Mouse (Mus musculus): ENCODE data around the gene Gcc2. TPM values are rescaled to one million over a fixed set of nuclear protein-coding genes. Genes with fewer than 3 reads are reported as not detected.
A peak's percentile ranks its signal among the peaks of the same experiment; 100 is the strongest.
"Not testable (repeated sequence)": the region's sequence is repeated elsewhere in the genome, so short reads cannot be mapped to it uniquely, and the experiment has no call there.

The Gcc2 gene
- 60.5 and 62.7 TPM in 2 replicates for total RNA-seq (2017)

DNA sequence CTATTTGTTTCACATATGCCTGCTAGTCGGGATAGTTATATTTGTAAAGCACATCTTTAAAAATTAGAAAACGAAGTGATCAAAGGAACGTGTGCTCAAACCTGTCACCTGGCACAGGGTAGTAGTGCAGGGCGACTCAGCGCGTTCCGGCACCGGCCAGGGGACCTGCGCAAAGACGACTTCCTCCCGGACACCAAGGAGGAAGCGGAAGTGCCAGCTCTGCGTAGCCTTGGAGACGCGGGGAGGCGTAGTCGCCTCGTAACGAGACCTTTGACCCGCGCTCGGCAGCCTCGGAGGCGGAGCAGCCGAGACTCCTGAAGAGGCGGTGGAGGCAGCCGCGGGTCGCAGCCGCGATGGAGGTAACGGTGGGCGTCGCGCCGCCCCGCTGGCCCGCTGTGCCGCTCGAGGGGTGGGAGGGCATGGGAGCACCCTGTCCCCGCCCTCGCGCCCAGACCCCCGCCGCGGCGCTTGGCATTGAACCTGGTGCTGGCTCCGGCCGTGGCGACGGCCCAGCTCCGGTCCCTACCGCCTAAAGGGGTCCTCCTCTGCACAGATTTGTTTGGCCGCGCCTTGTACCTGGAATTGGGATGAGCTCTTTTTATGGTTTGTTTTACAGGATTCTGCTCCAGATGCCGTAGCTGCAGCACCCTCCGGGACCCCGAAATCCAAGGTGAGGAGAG lies at the start of gene Gcc2:
Gene Gcc2 (plus strand): TSS at position 285 of the 680 bp plus-strand sequence.
- ATAC-seq (ENCODE audit: extremely low read depth, insufficient number of reproducible peaks, low FRiP score, poor library complexity, severe bottlenecking) = peak; percentile 100

- no peak for ATAC-seq (ENCODE audit: extremely low read depth, insufficient number of reproducible peaks, low FRiP score, poor library complexity, severe bottlenecking)
Observed at GRCm38 (mm10) chr10:58205986-58206385, 49.3 kb upstream of the Gcc2 start.

DNA sequence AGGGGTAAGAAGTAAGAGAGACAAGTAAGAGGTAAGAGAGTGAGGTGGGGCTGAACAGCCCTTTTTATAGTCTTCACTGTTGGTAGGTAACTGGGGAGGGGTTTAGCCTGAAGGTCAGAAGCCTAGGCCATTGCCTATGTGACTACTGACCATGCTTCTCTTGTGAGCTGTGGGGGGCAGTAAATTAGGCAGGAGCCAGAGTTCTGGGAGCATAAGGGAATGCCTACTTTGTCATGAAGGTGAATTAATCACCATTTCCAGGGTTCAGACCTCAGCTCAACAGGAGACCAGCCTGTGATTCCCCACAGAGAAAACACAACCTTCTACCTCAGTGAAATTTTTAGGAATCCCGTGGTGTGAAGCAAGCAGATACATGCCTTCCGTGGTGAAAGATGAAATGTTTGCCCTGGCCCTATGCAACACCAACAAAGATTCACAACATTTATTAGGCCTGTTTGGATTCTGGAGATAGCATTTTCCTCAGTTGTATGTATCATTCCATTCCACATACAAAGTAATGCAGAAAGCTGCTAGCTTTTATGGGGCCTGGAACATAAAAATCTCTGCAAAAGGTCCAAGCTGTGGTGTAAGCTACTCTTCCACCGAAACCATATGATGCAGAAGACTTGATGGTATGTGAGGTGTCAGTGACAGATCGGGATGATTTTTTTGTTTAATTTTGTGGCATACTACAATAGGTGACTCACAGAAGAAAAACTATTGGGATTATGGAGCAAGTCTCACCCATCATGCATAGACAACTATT lies 48.5 kb upstream of the Gcc2 start:
- no peak for ATAC-seq (ENCODE audit: extremely low read depth, insufficient number of reproducible peaks, low FRiP score, poor library complexity, severe bottlenecking)

GRCm38 (mm10) chr10:58209710-58210467 lies 45.4 kb upstream of the Gcc2 start:
- no peak for ATAC-seq (ENCODE audit: extremely low read depth, insufficient number of reproducible peaks, low FRiP score, poor library complexity, severe bottlenecking)

- ATAC-seq (ENCODE audit: extremely low read depth, insufficient number of reproducible peaks, low FRiP score, poor library complexity, severe bottlenecking) = 0 out of 2 replicates have a peak, but pooled peaks have one; percentile 8
Observed at GRCm38 (mm10) chr10:58210514-58210913, 44.8 kb upstream of the Gcc2 start.

DNA sequence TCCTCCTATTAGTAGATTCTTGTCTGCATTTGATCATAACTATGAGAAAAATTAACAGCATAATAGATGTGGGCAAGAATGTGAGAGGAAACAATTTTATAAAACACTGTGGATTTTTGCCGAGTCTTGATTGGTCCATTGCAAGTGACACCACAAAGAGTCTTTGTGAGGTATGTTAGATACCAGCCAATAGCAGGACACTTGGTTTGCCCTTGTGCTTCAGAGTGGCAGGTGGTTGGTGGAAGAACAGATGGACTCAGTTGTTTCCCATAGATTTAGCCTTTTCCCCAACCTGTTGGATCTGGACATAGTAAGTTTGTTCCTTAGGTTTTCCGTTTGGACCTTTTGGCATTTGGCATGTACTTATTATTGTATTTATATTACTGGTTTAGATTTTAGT lies 44.1 kb upstream of the Gcc2 start:
- no peak for ATAC-seq (ENCODE audit: extremely low read depth, insufficient number of reproducible peaks, low FRiP score, poor library complexity, severe bottlenecking)

GRCm38 (mm10) chr10:58212230-58212629 lies 43.1 kb upstream of the Gcc2 start:
- no peak for ATAC-seq (ENCODE audit: extremely low read depth, insufficient number of reproducible peaks, low FRiP score, poor library complexity, severe bottlenecking)

DNA sequence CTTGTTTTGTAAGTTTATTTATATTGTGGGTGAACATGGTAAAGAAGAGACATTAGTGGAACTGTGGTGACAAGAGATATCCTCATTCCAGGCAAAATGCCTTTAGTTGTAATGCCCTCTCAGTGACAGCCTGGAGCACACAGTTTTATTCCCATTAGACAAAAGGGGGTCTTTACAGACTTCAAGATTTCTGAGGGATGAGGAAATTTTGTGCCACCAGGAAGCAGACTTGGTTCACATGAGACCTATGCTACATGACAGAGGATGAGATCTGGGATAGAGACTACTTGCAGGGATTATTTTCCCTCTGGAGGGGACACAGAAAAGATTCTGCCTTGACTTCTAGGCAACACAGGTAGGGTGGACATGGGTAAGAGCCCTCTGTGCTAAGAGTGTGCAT lies 40.8 kb upstream of the Gcc2 start:
- no peak for ATAC-seq (ENCODE audit: extremely low read depth, insufficient number of reproducible peaks, low FRiP score, poor library complexity, severe bottlenecking)

- no peak for ATAC-seq (ENCODE audit: extremely low read depth, insufficient number of reproducible peaks, low FRiP score, poor library complexity, severe bottlenecking)
Observed at GRCm38 (mm10) chr10:58214934-58215333, 40.4 kb upstream of the Gcc2 start.

DNA sequence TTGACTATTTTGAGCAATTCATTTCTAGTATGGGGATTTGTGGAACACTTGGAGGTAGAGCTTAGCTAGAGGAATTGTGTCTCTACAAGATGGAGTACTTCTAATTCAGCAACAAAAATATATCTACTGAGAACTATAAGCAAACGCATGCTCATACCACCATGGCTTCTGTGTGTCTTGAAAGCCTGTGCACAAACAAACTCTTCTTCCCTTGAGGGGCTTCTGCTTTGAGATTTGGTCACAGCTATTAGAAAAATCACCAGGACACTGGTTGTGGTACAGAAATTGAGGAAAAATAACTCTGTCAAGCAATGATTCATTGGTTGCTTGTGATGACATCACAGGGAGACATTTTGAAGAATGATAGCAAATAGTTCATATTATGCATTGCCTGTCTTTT lies 39.9 kb upstream of the Gcc2 start:
- ATAC-seq (ENCODE audit: extremely low read depth, insufficient number of reproducible peaks, low FRiP score, poor library complexity, severe bottlenecking) = no peak

DNA sequence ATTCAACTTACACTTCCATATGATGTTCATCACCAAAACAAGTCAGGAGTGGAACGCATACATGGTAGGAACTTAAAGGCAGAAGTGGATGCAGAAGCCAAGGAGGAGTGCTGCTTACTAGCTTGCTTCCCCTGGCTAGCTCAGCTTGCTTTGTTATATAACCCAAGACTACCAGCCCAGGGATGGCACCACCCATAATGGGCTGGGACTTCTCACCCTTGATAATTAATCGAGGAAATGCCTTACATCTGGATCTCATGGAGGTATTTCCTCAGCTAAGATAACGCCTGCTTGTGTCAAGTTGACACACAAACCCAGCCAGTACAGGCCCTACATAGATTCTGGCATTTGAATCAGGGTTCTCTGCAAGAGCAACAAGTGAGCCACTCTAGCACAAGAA lies 37.9 kb upstream of the Gcc2 start:
- no peak for ATAC-seq (ENCODE audit: extremely low read depth, insufficient number of reproducible peaks, low FRiP score, poor library complexity, severe bottlenecking)

DNA sequence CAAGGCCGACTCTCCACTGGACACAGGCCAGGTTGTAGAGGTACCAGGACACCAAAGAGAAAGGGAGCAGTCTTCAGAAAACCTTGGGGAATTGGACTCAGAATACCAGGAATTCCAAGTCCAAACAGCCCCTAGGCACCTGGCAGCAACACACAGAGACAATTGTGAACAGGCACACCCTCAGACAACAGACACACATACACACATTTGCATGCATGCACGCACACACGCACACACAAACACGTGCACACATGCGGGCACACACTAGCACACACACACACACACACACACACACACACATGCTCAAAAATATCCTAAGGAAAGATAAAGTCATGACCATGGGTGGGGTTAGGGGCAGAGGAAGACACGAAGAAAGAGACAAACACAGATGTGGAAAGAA lies 34.6 kb upstream of the Gcc2 start:
- ATAC-seq (ENCODE audit: extremely low read depth, insufficient number of reproducible peaks, low FRiP score, poor library complexity, severe bottlenecking) = no peak

- not testable (repeated sequence) for ATAC-seq (ENCODE audit: extremely low read depth, insufficient number of reproducible peaks, low FRiP score, poor library complexity, severe bottlenecking)
Observed at GRCm38 (mm10) chr10:58221571-58221970, 33.7 kb upstream of the Gcc2 start.

GRCm38 (mm10) chr10:58223161-58223560 lies 32.1 kb upstream of the Gcc2 start:
- not testable (repeated sequence) for ATAC-seq (ENCODE audit: extremely low read depth, insufficient number of reproducible peaks, low FRiP score, poor library complexity, severe bottlenecking)

DNA sequence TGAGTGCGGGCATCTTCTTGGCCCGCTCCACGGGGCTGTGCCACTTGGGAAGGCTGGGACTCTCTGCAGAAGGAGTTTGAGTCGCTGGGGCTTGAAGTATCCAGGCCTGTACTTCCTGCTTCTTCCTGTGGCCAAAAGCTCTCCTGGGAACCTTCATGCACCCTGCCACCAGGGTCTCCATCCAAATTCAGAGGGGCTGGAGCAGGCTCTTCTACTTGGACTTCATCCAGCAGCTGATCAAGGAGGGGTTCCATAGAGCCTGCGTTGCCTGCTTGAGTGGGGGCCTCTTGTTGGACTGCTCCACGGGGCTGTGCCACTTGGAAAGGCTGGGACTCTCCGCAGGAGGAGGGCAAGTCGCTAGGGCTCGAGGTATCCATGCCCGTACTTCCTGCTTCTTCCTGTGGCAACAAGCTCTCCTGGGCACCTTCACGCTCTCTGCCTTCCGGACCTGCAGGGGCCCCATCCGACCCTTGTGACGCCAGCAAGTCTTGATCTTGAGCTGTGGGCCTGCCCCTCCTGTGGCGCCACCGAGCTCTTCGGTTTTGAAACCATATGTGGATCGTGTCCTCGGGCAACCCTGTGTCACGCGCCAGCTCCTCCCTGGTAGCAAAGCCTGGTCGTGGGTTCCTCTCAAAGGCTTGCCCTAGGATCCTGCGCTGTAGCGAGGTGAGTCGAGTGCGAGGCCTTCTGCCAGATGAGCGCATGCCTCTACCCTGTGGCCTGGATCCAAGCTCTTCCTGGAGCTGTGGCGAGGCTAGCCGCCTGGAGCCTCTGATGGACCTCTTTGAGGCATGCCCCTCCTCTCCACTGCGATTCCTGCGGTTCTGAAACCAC lies 31.1 kb upstream of the Gcc2 start:
- not testable (repeated sequence) for ATAC-seq (ENCODE audit: extremely low read depth, insufficient number of reproducible peaks, low FRiP score, poor library complexity, severe bottlenecking)

- ATAC-seq (ENCODE audit: extremely low read depth, insufficient number of reproducible peaks, low FRiP score, poor library complexity, severe bottlenecking) = not testable (repeated sequence)
Observed at GRCm38 (mm10) chr10:58224827-58225785, 30.2 kb upstream of the Gcc2 start, which contains the start of gene AW822073. AW822073 (minus strand) TSS chr10:58224930.

- not testable (repeated sequence) for ATAC-seq (ENCODE audit: extremely low read depth, insufficient number of reproducible peaks, low FRiP score, poor library complexity, severe bottlenecking)
Observed at GRCm38 (mm10) chr10:58226357-58226756, 28.9 kb upstream of the Gcc2 start.

GRCm38 (mm10) chr10:58227798-58228197 lies 27.5 kb upstream of the Gcc2 start:
- ATAC-seq (ENCODE audit: extremely low read depth, insufficient number of reproducible peaks, low FRiP score, poor library complexity, severe bottlenecking) = not testable (repeated sequence)
